Mouse (Mus musculus) liver, embryonic 18 days (tissue): Measurements from ENCODE around the gene Tmed5. TPM values are rescaled to one million over a fixed set of nuclear protein-coding genes. Genes with fewer than 3 reads are reported as not detected.

Experiments
- polyA plus RNA-seq: library from polyadenylated mRNA; depleted of rRNA; stranded (reverse); fragments of >200 nt; gene quantifications from 2 replicates; pipeline ENCODE4 v1.2.3, GENCODE M21; 2012; rRNA removed

The Tmed5 gene
- polyA plus RNA-seq, result 14.8 and 16.3 TPM in 2 replicates

DNA sequence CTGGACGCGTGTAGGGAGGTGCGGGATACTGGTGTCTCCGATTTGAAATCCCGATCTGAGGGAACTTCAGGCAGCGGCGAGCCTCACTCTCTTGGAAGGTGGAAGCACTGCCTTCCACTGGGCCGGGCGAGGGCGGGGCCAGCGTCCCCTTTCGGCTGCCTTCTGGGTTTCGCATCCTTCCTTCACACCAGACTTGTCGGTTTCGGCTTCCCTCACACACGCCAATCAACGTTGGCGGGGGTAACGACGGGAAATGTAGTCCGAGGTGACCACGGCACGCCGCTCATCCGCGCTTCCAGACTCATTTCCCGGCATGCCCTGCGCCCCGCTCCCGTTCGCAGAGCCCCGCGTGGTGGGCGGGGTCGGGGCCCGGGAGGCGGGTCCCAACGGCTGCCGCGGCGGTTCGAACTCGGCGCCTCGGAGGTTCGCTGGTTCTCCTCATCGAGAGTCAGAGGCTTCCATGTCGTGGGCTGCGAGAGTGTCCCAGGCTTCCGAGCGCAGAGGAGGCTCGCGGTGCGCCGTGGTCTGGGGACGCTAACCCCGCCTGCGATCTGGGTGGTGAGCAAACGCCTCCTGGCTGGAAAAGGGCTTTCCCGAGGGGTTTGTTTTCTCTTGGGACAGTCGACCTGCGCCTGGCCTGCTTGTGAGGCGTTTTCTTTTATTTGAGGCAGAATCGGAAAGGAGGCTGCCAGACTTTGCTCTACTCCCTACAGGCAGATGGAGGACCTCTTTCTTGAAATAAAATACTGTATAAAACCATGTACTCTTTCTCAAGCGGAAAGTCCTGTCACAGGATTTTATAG, at the start of gene Tmed5, which contains the start of gene Ccdc18:
Tmed5 (minus strand) TSS at position 180 of the 803 bp plus-strand sequence.
Ccdc18 (plus strand) TSS at position 435 of the 803 bp plus-strand sequence.

DNA sequence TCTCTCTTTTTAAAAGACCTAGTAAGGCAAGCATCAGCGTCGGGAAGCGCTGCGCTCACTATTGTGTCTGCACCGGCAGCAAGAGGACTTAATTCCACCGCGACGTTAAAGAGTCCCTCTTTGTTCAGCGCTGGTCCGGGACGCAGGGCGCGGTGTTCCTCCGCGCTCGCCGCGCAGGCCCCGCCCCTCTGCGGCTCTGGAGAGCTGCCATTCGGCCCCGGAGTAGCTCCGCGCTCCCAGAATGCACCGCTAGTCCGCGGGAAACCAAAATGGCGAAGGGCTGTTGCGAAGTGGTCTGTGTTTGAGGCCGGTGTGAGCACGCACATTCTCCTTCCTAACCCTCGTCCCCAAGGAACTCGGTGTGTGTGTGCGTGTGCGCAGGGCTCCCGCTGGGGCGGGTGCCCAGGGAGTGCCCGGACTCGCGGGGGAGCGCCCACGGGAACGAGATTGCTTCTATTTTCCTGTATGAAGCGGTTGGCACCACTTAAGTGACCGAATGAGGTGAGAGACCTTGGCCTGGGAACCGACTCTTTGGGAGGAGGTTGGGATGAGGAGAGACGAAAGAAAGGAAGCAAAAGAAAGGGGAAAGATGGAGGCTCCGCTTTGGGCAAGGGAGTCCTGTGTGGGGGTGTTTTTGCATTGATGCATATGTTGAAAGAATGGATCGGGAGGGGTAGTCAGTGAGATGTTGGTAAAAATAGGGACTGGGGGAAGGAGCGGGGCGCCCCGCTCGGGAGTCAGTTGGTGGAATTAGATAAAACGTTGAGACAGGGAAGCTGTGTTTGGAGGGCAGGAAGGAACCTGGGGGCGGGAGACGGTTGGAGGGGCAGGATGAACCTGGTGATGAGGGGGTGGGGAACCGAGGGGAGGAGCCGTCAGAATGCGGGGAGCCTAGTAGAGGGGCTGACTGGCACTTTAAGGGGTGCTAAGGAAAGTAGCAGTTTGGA, 66.7 kb downstream of the Tmed5 start, which contains the start of gene Mtf2:
Mtf2 (plus strand) TSS at position 210 of the 947 bp plus-strand sequence.

Other genes with a start within 250 kb of the Tmed5 start
- gene Rpl5, start 232.1 kb downstream of the Tmed5 start, polyA plus RNA-seq, result 75.8 and 82.8 TPM in 2 replicates
- 1.8 and 2.0 TPM in 2 replicates for gene Fam69a, start 145.5 kb downstream of the Tmed5 start, polyA plus RNA-seq
- 10.6 TPM in 2 replicates for gene Mtf2, start 66.9 kb downstream of the Tmed5 start, polyA plus RNA-seq
- 0.71 and 0.73 TPM in 2 replicates for gene Ccdc18, start 255 bp upstream of the Tmed5 start, polyA plus RNA-seq
- 13.7 and 13.9 TPM in 2 replicates for gene Dr1, start 136.3 kb upstream of the Tmed5 start, polyA plus RNA-seq
- gene Pigg, start 180.0 kb upstream of the Tmed5 start, polyA plus RNA-seq, result 2.8 TPM in 2 replicates
- 0.32 and 0.35 TPM in 2 replicates for gene Gm42517, start 235.3 kb upstream of the Tmed5 start, polyA plus RNA-seq